Mouse (Mus musculus): ENCODE results near the gene Ppp4c. TPM values are rescaled to one million over a fixed set of nuclear protein-coding genes. Genes with fewer than 3 reads are reported as not detected.
A peak's percentile ranks its signal among the peaks of the same experiment; 100 is the strongest.

Ppp4c gene
- polyA plus RNA-seq, 1 experiment: 184 TPM

GRCm38 (mm10) chr7:126767001-126767400, 25.3 kb downstream of the Ppp4c start:
- Histone ChIP-seq H3K36me3 (ENCODE audit: control insufficient read depth, insufficient read depth, low read length) (peaks cover 25% of the 10 kb centered on the region), H3K27me3 (ENCODE audit: control insufficient read depth, insufficient read depth, low read length) (no peaks in the 10 kb centered on the region), H3K4me1 (ENCODE audit: control insufficient read depth, insufficient read depth, insufficient read length) (no peaks in the 10 kb centered on the region), H3K4me3 (ENCODE audit: extremely low read depth, insufficient read depth, insufficient read length) (no peak overlapping the region), H3K27ac (ENCODE audit: insufficient read depth, low read length) (no peak overlapping the region)
- 91% methylated on average over 8 of the region's 8 CpGs for WGBS
- no peak for TF ChIP-seq POLR2A (IDR thresholded peaks at IDR 0.05; ENCODE audit: low read depth, low read length)
- DNase-seq (ENCODE audit: low read depth in 1 of 2, low spot score in 2 of 2): no peak

- TF ChIP-seq CTCF (IDR thresholded peaks at IDR 0.05; ENCODE audit: extremely low read depth, insufficient read depth, insufficient read length, insufficient replicate concordance): no peak
- TF ChIP-seq POLR2A (IDR thresholded peaks at IDR 0.05; ENCODE audit: low read depth, low read length): no peak
- Histone ChIP-seq H3K27ac (ENCODE audit: insufficient read depth, low read length) (no peak within 1 kb of the TSS), H3K4me1 (ENCODE audit: control insufficient read depth, insufficient read depth, insufficient read length) (no peaks in the 10 kb centered on the region), H3K27me3 (ENCODE audit: control insufficient read depth, insufficient read depth, low read length) (no peaks in the 10 kb centered on the region), H3K4me3 (ENCODE audit: extremely low read depth, insufficient read depth, insufficient read length) (no peak within 1 kb of the TSS), H3K36me3 (ENCODE audit: control insufficient read depth, insufficient read depth, low read length) (peaks cover 25% of the 10 kb centered on the region)
- DNase-seq (ENCODE audit: low read depth in 1 of 2, low spot score in 2 of 2): no peak
- WGBS: 93% methylated on average over 16 of the region's 16 CpGs
Measured at GRCm38 (mm10) chr7:126766201-126766600, 26.1 kb downstream of the Ppp4c start, which contains the start of gene Gdpd3. Gdpd3 (plus strand) TSS chr7:126766334.

GRCm38 (mm10) chr7:126765540-126765939, 26.8 kb downstream of the Ppp4c start:
- no peak overlapping the region for H3K4me3 ChIP-seq (ENCODE audit: extremely low read depth, insufficient read depth, insufficient read length)
- H3K4me1 ChIP-seq (ENCODE audit: control insufficient read depth, insufficient read depth, insufficient read length): peaks cover under 1% of the 10 kb centered on the region; the same call in 1 of the 2 replicates
- H3K27me3 ChIP-seq (ENCODE audit: control insufficient read depth, insufficient read depth, low read length): no peaks in the 10 kb centered on the region
- WGBS: 87% methylated on average over 9 of the region's 9 CpGs
- no peak for DNase-seq (ENCODE audit: low read depth in 1 of 2, low spot score in 2 of 2)
- peaks cover 25% of the 10 kb centered on the region for H3K36me3 ChIP-seq (ENCODE audit: control insufficient read depth, insufficient read depth, low read length)
- no peak overlapping the region for H3K27ac ChIP-seq (ENCODE audit: insufficient read depth, low read length)
- TF ChIP-seq POLR2A (IDR thresholded peaks at IDR 0.05; ENCODE audit: low read depth, low read length): no peak
- no peak for TF ChIP-seq CTCF (IDR thresholded peaks at IDR 0.05; ENCODE audit: extremely low read depth, insufficient read depth, insufficient read length, insufficient replicate concordance)

GRCm38 (mm10) chr7:126762471-126763008, 29.8 kb downstream of the Ppp4c start:
- Histone ChIP-seq H3K4me3 (ENCODE audit: extremely low read depth, insufficient read depth, insufficient read length) (no peak overlapping the region), H3K27ac (ENCODE audit: insufficient read depth, low read length) (no peak overlapping the region), H3K4me1 (ENCODE audit: control insufficient read depth, insufficient read depth, insufficient read length) (peaks cover 5% of the 10 kb centered on the region; the same call in 1 of the 2 replicates), H3K36me3 (ENCODE audit: control insufficient read depth, insufficient read depth, low read length) (peaks cover 16% of the 10 kb centered on the region), H3K27me3 (ENCODE audit: control insufficient read depth, insufficient read depth, low read length) (no peaks in the 10 kb centered on the region)
- TF ChIP-seq POLR2A (IDR thresholded peaks at IDR 0.05; ENCODE audit: low read depth, low read length) (no peak), CTCF (IDR thresholded peaks at IDR 0.05; ENCODE audit: extremely low read depth, insufficient read depth, insufficient read length, insufficient replicate concordance) (no peak)
- 84% methylated on average over 17 of the region's 17 CpGs for WGBS
- DNase-seq (ENCODE audit: low read depth in 1 of 2, low spot score in 2 of 2): no peak

GRCm38 (mm10) chr7:126761529-126762067, 30.7 kb downstream of the Ppp4c start:
- no peak for DNase-seq (ENCODE audit: low read depth in 1 of 2, low spot score in 2 of 2)
- Histone ChIP-seq H3K4me1 (ENCODE audit: control insufficient read depth, insufficient read depth, insufficient read length) (peaks cover 5% of the 10 kb centered on the region; the same call in 1 of the 2 replicates), H3K27me3 (ENCODE audit: control insufficient read depth, insufficient read depth, low read length) (no peaks in the 10 kb centered on the region), H3K36me3 (ENCODE audit: control insufficient read depth, insufficient read depth, low read length) (peaks cover 13% of the 10 kb centered on the region), H3K27ac (ENCODE audit: insufficient read depth, low read length) (no peak overlapping the region), H3K4me3 (ENCODE audit: extremely low read depth, insufficient read depth, insufficient read length) (no peak overlapping the region)
- TF ChIP-seq CTCF (IDR thresholded peaks at IDR 0.05; ENCODE audit: extremely low read depth, insufficient read depth, insufficient read length, insufficient replicate concordance) (no peak), POLR2A (IDR thresholded peaks at IDR 0.05; ENCODE audit: low read depth, low read length) (no peak)
- 66% methylated on average over 6 of the region's 6 CpGs for WGBS

GRCm38 (mm10) chr7:126760956-126761355, 31.3 kb downstream of the Ppp4c start:
- peaks cover 12% of the 10 kb centered on the region for H3K36me3 ChIP-seq (ENCODE audit: control insufficient read depth, insufficient read depth, low read length)
- H3K27me3 ChIP-seq (ENCODE audit: control insufficient read depth, insufficient read depth, low read length): no peaks in the 10 kb centered on the region
- H3K4me1 ChIP-seq (ENCODE audit: control insufficient read depth, insufficient read depth, insufficient read length): peaks cover 5% of the 10 kb centered on the region; the same call in 1 of the 2 replicates
- H3K4me3 ChIP-seq (ENCODE audit: extremely low read depth, insufficient read depth, insufficient read length): no peak overlapping the region
- TF ChIP-seq POLR2A (IDR thresholded peaks at IDR 0.05; ENCODE audit: low read depth, low read length): no peak
- TF ChIP-seq CTCF (IDR thresholded peaks at IDR 0.05; ENCODE audit: extremely low read depth, insufficient read depth, insufficient read length, insufficient replicate concordance): no peak
- 68% methylated on average over 4 of the region's 4 CpGs for WGBS
- H3K27ac ChIP-seq (ENCODE audit: insufficient read depth, low read length): no peak overlapping the region
- DNase-seq (ENCODE audit: low read depth in 1 of 2, low spot score in 2 of 2): no peak

- H3K36me3 ChIP-seq (ENCODE audit: control insufficient read depth, insufficient read depth, low read length): peaks cover 9% of the 10 kb centered on the region
- DNase-seq (ENCODE audit: low read depth in 1 of 2, low spot score in 2 of 2): no peak
- WGBS: 51% methylated on average over 3 of the region's 3 CpGs
- no peak for TF ChIP-seq POLR2A (IDR thresholded peaks at IDR 0.05; ENCODE audit: low read depth, low read length)
- no peak for TF ChIP-seq CTCF (IDR thresholded peaks at IDR 0.05; ENCODE audit: extremely low read depth, insufficient read depth, insufficient read length, insufficient replicate concordance)
- peaks cover 5% of the 10 kb centered on the region; the same call in 1 of the 2 replicates for H3K4me1 ChIP-seq (ENCODE audit: control insufficient read depth, insufficient read depth, insufficient read length)
- H3K4me3 ChIP-seq (ENCODE audit: extremely low read depth, insufficient read depth, insufficient read length): peak overlapping the region; percentile 78
- H3K27ac ChIP-seq (ENCODE audit: insufficient read depth, low read length): peak overlapping the region; percentile 63
- H3K27me3 ChIP-seq (ENCODE audit: control insufficient read depth, insufficient read depth, low read length): no peaks in the 10 kb centered on the region
Measured at GRCm38 (mm10) chr7:126760391-126760802, 31.9 kb downstream of the Ppp4c start.

Data from spleen, adult 2 months (tissue).